Mouse (Mus musculus) cerebellum, adult 2 months (tissue): ENCODE data around the gene Cd81.

Source experiments
- CTCF ChIP-seq: fragments of 200-500 bp; IDR thresholded peaks from 2 replicates; pipeline ENCODE4 v1.5.1; 2011; ENCODE audit warnings: low read depth, mild to moderate bottlenecking, control low read depth, low read length, moderate library complexity, borderline replicate concordance; ENCODE audit not compliant: insufficient read depth
- POLR2A ChIP-seq: fragments of 200-500 bp; IDR thresholded peaks from 2 replicates; pipeline ENCODE4 v1.6.1; 2011; ENCODE audit warnings: low read length, control low read depth, borderline replicate concordance; ENCODE audit not compliant: insufficient read depth

DNA sequence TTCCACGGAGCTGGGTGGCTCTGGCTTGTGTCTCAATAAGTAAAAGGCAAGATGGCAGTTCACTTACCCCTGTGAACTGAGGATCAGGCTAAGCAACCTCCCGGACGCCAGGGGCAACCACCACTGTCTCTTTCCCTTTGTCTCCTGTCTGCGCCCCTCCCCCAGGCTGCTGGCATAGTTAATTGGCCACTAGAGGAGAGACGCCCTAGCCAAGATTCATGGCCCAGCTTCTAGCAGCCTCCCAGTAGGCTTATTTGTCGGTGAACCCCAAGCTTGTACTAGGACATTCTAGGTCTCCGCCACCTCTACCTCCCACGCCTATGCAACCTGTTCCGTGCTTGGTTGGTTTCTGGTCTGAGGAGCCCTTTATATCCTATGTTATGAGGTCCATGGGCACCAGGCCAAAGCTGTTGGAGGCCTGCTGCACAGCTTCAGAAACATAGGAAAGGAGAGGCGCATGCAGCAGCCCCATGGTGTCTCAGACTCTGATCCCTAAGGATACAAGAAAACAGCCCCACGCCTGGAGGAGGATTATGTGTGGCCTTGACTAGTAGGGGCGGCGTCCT is 15.9 kb downstream of the Cd81 start:
- no peak for TF ChIP-seq POLR2A
- TF ChIP-seq CTCF = no peak
